Mouse (Mus musculus) stomach, postnatal 0 days (tissue): ENCODE results near the gene Prr18.

Source experiments
- CTCF ChIP-seq: IDR thresholded peaks from 2 replicates; pipeline ENCODE4 v1.5.1; 2016; ENCODE audit warnings: antibody characterized with exemption, low read depth, mild to moderate bottlenecking, moderate library complexity
- EP300 ChIP-seq: optimal IDR thresholded peaks from 2 replicates; pipeline ENCODE3; 2016; ENCODE audit warnings: antibody characterized with exemption

DNA sequence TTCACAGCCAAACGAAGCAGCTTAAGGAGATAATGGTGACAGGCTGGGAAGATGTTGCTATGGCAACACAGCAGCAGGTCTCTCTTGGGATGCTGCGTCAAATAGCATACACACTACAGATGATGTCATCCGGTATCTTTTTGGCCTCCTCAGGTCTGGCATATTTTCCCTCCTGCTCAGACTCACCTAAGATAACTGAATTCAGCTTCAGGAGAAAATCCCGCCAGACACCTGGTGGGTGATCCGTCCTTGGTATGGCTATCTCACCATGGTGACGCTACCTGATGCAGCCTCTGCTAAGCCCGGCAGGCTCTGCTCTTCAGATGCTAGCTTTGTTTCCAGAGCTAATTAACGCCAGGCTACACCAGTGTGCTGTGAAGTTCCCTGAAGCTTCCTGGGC lies 31.3 kb downstream of the Prr18 start:
- TF ChIP-seq CTCF (no peak), EP300 (no peak)
